Mouse (Mus musculus) 3134 (cell line): ENCODE measurements around the gene Mfsd5.

Experiments
- DNase-seq: peaks from one replicate; pipeline ENCODE4 v3.0.0-alpha.2; 2011; ENCODE audit warnings: low spot score; ENCODE audit not compliant: insufficient read length; ENCODE audit errors: extremely low read depth

The Mfsd5 gene

GRCm38 (mm10) chr15:102279092-102279782 is at the start of gene Mfsd5:
TSS of gene Mfsd5 (plus strand) at chr15:102279454.
- peak; percentile 94 for DNase-seq

- peak; percentile 81 for DNase-seq
These were observed 48.6 kb upstream of the Mfsd5 start for GRCm38 (mm10) chr15:102230408-102231321.

GRCm38 (mm10) chr15:102231748-102232147 is 47.5 kb upstream of the Mfsd5 start, which contains the start of gene Itgb7:
TSS of gene Itgb7 (minus strand) at chr15:102231944.
- DNase-seq: no peak

- no peak for DNase-seq
These were observed 46.5 kb upstream of the Mfsd5 start for GRCm38 (mm10) chr15:102232764-102233163.

- DNase-seq: no peak
These were observed 45.4 kb upstream of the Mfsd5 start for GRCm38 (mm10) chr15:102233896-102234295.

GRCm38 (mm10) chr15:102235371-102236027 is 43.8 kb upstream of the Mfsd5 start:
- DNase-seq: no peak

- DNase-seq: no peak
These were observed 40.6 kb upstream of the Mfsd5 start for GRCm38 (mm10) chr15:102238543-102239259.

GRCm38 (mm10) chr15:102239260-102239590 is 40.0 kb upstream of the Mfsd5 start:
- DNase-seq: peak; percentile 51

GRCm38 (mm10) chr15:102239851-102240250 is 39.4 kb upstream of the Mfsd5 start:
- DNase-seq: no peak

GRCm38 (mm10) chr15:102240607-102241006 is 38.6 kb upstream of the Mfsd5 start:
- DNase-seq: no peak

- no peak for DNase-seq
These were observed 36.6 kb upstream of the Mfsd5 start for GRCm38 (mm10) chr15:102242404-102243228.

GRCm38 (mm10) chr15:102243229-102244190 is 35.7 kb upstream of the Mfsd5 start:
- DNase-seq: peak; percentile 86

GRCm38 (mm10) chr15:102244306-102245191 is 34.7 kb upstream of the Mfsd5 start:
- no peak for DNase-seq

GRCm38 (mm10) chr15:102245461-102245881 is 33.8 kb upstream of the Mfsd5 start:
- DNase-seq: no peak

GRCm38 (mm10) chr15:102245891-102246741 is 33.1 kb upstream of the Mfsd5 start:
- peak; percentile 74 for DNase-seq

- peak; percentile 96 for DNase-seq
These were observed 32.4 kb upstream of the Mfsd5 start for GRCm38 (mm10) chr15:102246866-102247251.
